Mouse (Mus musculus): ENCODE results near the gene Cep95. TPM values are rescaled to one million over a fixed set of nuclear protein-coding genes. Genes with fewer than 3 reads are reported as not detected.

Gene Cep95
- polyA plus RNA-seq, 1 experiment from 2014 or later = 12.7 TPM

DNA sequence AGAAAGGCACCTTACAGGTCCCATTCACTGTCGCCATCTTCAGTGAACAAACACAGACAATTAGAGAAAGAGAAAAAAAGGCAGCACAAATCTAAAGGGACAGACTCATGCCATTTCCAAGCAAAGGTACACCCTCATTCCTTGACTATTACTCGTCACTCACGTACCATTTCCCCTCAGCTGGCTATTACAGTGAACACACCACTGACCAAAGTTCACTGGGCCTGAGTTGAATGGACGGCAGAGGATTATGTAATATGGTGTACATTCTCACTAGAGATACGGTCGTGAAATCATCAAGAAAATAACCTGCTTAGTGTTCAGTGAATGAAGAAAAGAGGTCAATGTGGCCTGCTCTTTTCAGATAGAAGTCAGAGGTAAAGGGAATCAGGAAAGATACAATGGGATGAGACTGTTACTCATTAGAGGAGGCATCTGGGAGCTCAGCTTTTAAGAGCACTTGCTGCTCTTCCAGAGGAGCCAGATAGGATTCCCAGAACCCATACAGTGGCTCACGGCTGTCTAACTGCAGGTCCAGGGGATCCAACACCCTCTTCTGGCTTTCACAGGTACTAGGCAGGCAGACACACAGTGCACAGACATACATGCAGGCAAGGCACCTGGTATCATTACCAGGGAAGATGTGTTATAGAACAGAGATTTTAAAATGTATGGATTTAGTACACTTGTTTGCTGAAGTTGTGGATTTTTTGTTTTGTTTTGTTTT is 23.5 kb downstream of the Cep95 start:
- Histone ChIP-seq H3K9ac (ENCODE audit: low read depth, low read length) (no peak overlapping the region), H3K27me3 (ENCODE audit: insufficient read depth, low read length) (no peaks in the 10 kb centered on the region), H3K36me3 (ENCODE audit: insufficient read depth, low read length) (peaks cover 47% of the 10 kb centered on the region), H3K4me2 (ENCODE audit: low read length) (no peak overlapping the region), H3K9me3 (replicated peaks; ENCODE audit: low read length) (no peaks in the 10 kb centered on the region), H3K27ac (no peak overlapping the region), H3K4me3 (replicated peaks; ENCODE audit: low read depth, low read length) (no peak overlapping the region), H3K4me1 (replicated peaks; ENCODE audit: insufficient read depth, low read length) (no peaks in the 10 kb centered on the region)
- DNase-seq (ENCODE audit: low spot score) = no peak
- TF ChIP-seq CTCF (IDR thresholded peaks at IDR 0.05; ENCODE audit: low read depth) = no peak
- WGBS = 85% methylated on average over 7 of the region's 7 CpGs
- no peak; the same call in 1 of the 2 replicates for ATAC-seq (replicated peaks; ENCODE audit: low FRiP score, low read depth)

- Histone ChIP-seq H3K4me1 (replicated peaks; ENCODE audit: insufficient read depth, low read length) (no peaks in the 10 kb centered on the region), H3K4me3 (replicated peaks; ENCODE audit: low read depth, low read length) (no peak overlapping the region), H3K36me3 (ENCODE audit: insufficient read depth, low read length) (peaks cover 45% of the 10 kb centered on the region), H3K4me2 (ENCODE audit: low read length) (no peak overlapping the region), H3K27ac (peak overlapping the region; percentile 36; the same call in 1 of the 2 replicates), H3K9me3 (replicated peaks; ENCODE audit: low read length) (no peaks in the 10 kb centered on the region), H3K27me3 (ENCODE audit: insufficient read depth, low read length) (no peaks in the 10 kb centered on the region), H3K9ac (ENCODE audit: low read depth, low read length) (no peak overlapping the region)
- DNase-seq (ENCODE audit: low spot score) (peak; percentile 57), ATAC-seq (replicated peaks; ENCODE audit: low FRiP score, low read depth) (no peak)
- no peak for TF ChIP-seq CTCF (IDR thresholded peaks at IDR 0.05; ENCODE audit: low read depth)
- WGBS = 68% methylated on average over 14 of the region's 14 CpGs
Measured at GRCm38 (mm10) chr11:106814601-106815320, 25.7 kb downstream of the Cep95 start.

DNA sequence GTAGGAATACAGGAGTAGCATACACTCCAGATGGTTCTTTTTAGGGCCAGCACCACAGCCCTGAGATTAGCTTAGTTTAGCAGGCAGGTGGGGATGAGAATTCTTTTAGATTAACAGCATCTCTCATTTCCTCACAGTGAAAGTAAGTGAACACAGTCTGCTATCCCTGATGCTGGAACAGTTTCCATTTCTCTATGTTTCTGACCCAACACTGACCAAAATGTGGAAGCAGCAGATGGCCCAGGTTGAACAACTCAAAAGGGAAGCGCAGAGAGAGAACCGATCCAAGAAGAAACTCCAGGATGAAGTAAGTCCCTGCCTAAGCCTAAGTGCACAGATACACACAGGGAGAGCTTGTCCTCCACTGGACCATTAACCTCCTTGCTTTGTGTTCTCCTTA is 26.3 kb downstream of the Cep95 start:
- H3K36me3 ChIP-seq (ENCODE audit: insufficient read depth, low read length) = peaks cover 45% of the 10 kb centered on the region
- H3K9ac ChIP-seq (ENCODE audit: low read depth, low read length) = no peak overlapping the region
- no peaks in the 10 kb centered on the region for H3K9me3 ChIP-seq (replicated peaks; ENCODE audit: low read length)
- H3K4me1 ChIP-seq (replicated peaks; ENCODE audit: insufficient read depth, low read length) = no peaks in the 10 kb centered on the region
- no peaks in the 10 kb centered on the region for H3K27me3 ChIP-seq (ENCODE audit: insufficient read depth, low read length)
- ATAC-seq (replicated peaks; ENCODE audit: low FRiP score, low read depth) = no peak
- H3K4me2 ChIP-seq (ENCODE audit: low read length) = no peak overlapping the region
- no peak overlapping the region for H3K4me3 ChIP-seq (replicated peaks; ENCODE audit: low read depth, low read length)
- no peak for TF ChIP-seq CTCF (IDR thresholded peaks at IDR 0.05; ENCODE audit: low read depth)
- WGBS = 91% methylated on average over 2 of the region's 2 CpGs
- DNase-seq (ENCODE audit: low spot score) = no peak
- H3K27ac ChIP-seq = peak overlapping the region; percentile 36; the same call in 1 of the 2 replicates

DNA sequence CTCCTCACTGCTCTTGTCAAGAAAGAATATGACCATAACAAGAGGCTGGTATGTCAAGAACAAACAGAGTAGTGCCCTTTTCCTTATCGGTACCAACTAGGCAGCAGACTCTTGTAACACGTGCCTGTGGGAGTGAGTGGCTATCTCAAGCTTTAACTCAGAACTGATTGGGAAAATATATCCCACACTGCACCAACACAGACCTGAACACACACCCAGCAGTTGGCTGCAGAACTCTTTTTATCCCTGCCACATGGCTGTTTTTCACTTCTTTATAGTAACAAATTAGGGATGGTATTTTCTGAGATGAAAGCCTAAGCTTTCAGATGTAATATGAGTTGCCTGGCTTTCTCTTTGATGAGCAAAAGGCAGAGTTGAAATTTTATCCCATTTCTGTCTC is 26.7 kb downstream of the Cep95 start:
- no peak for DNase-seq (ENCODE audit: low spot score)
- no peak overlapping the region for H3K4me2 ChIP-seq (ENCODE audit: low read length)
- ATAC-seq (replicated peaks; ENCODE audit: low FRiP score, low read depth) = no peak
- H3K9me3 ChIP-seq (replicated peaks; ENCODE audit: low read length) = no peaks in the 10 kb centered on the region
- no peak overlapping the region for H3K27ac ChIP-seq
- 63% methylated on average over 2 of the region's 2 CpGs for WGBS
- H3K36me3 ChIP-seq (ENCODE audit: insufficient read depth, low read length) = peaks cover 43% of the 10 kb centered on the region
- TF ChIP-seq CTCF (IDR thresholded peaks at IDR 0.05; ENCODE audit: low read depth) = no peak
- no peak overlapping the region for H3K4me3 ChIP-seq (replicated peaks; ENCODE audit: low read depth, low read length)
- H3K4me1 ChIP-seq (replicated peaks; ENCODE audit: insufficient read depth, low read length) = no peaks in the 10 kb centered on the region
- H3K9ac ChIP-seq (ENCODE audit: low read depth, low read length) = no peak overlapping the region
- H3K27me3 ChIP-seq (ENCODE audit: insufficient read depth, low read length) = no peaks in the 10 kb centered on the region

DNA sequence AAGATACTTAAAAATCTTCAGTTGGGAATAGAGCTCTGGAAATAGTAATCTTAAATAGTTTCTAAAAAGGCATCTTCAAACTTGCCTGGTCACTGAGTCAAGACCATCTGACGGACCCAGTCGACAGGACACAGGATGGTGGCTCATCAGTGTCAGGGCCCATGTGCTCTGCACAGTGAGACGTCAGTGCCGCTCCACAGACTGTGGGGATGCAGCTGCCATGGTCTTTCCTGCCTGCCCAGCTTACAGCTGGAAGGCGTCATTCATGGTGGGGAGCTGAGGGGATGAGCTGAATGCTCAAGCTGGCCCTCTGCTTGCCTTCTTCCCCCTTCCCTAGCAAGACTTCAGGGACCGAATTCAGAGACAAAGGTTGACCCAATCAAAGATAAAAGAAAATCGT is 27.3 kb downstream of the Cep95 start:
- no peak overlapping the region for H3K4me3 ChIP-seq (replicated peaks; ENCODE audit: low read depth, low read length)
- DNase-seq (ENCODE audit: low spot score) (no peak), ATAC-seq (replicated peaks; ENCODE audit: low FRiP score, low read depth) (no peak)
- TF ChIP-seq CTCF (IDR thresholded peaks at IDR 0.05; ENCODE audit: low read depth) = no peak
- whole genome bisulfite sequencing = 73% methylated on average over 7 of the region's 7 CpGs
- H3K9ac ChIP-seq (ENCODE audit: low read depth, low read length) = no peak overlapping the region
- H3K27ac ChIP-seq = no peak overlapping the region
- H3K4me2 ChIP-seq (ENCODE audit: low read length) = no peak overlapping the region
- H3K9me3 ChIP-seq (replicated peaks; ENCODE audit: low read length) = no peaks in the 10 kb centered on the region
- H3K4me1 ChIP-seq (replicated peaks; ENCODE audit: insufficient read depth, low read length) = no peaks in the 10 kb centered on the region
- H3K27me3 ChIP-seq (ENCODE audit: insufficient read depth, low read length) = no peaks in the 10 kb centered on the region
- H3K36me3 ChIP-seq (ENCODE audit: insufficient read depth, low read length) = peaks cover 38% of the 10 kb centered on the region; the same call in 1 of the 2 replicates

GRCm38 (mm10) chr11:106817156-106817555 is 28.1 kb downstream of the Cep95 start:
- no peak for TF ChIP-seq CTCF (IDR thresholded peaks at IDR 0.05; ENCODE audit: low read depth)
- H3K27ac ChIP-seq = no peak overlapping the region
- H3K9ac ChIP-seq (ENCODE audit: low read depth, low read length) = no peak overlapping the region
- H3K4me1 ChIP-seq (replicated peaks; ENCODE audit: insufficient read depth, low read length) = no peaks in the 10 kb centered on the region
- DNase-seq (ENCODE audit: low spot score) = no peak
- WGBS = 89% methylated on average over 3 of the region's 3 CpGs
- no peak overlapping the region for H3K4me2 ChIP-seq (ENCODE audit: low read length)
- no peak overlapping the region for H3K4me3 ChIP-seq (replicated peaks; ENCODE audit: low read depth, low read length)
- H3K36me3 ChIP-seq (ENCODE audit: insufficient read depth, low read length) = peaks cover 40% of the 10 kb centered on the region; the same call in 1 of the 2 replicates
- no peaks in the 10 kb centered on the region for H3K9me3 ChIP-seq (replicated peaks; ENCODE audit: low read length)
- no peak for ATAC-seq (replicated peaks; ENCODE audit: low FRiP score, low read depth)
- H3K27me3 ChIP-seq (ENCODE audit: insufficient read depth, low read length) = no peaks in the 10 kb centered on the region
